Mouse (Mus musculus): Measurements from ENCODE around the gene Cluh. TPM values are rescaled to one million over a fixed set of nuclear protein-coding genes. Genes with fewer than 3 reads are reported as not detected.

Cluh gene
- polyA plus RNA-seq, 1 experiment from 2014 or later: 18.9 TPM

DNA sequence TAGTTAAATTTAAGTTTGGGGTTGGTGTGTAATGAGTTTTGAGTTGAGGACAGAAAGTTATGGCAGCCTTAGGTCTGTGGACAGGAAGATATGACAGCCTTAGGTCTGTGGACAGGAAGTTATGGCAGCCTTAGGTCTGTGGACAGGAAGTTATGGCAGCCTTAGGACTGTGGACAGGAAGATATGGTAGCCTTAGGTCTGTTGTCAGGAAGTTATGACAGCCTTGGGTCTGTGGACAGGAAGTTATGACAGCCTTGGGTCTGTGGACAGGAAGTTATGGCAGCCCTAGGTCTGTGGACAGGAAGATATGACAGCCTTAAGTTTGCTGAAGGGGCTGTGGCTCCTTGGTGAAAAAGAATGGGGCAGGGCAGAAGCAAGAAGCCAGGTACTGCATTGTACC lies 24.0 kb upstream of the Cluh start:
- no peak overlapping the region for H3K27ac ChIP-seq (replicated peaks)
- H3K27me3 ChIP-seq (replicated peaks): peaks cover 8% of the 10 kb centered on the region; the same call in 1 of the 2 replicates
- 0 out of 2 replicates have a peak, but pooled peaks cover 13% of the 10 kb centered on the region for H3K36me3 ChIP-seq
- H3K9ac ChIP-seq (replicated peaks): no peak overlapping the region
- H3K4me2 ChIP-seq: no peak overlapping the region
- no peaks in the 10 kb centered on the region for H3K9me3 ChIP-seq (replicated peaks)
- H3K4me1 ChIP-seq: peaks cover 5% of the 10 kb centered on the region
- H3K4me3 ChIP-seq (replicated peaks): no peak overlapping the region
- ATAC-seq (ENCODE audit: low FRiP score): no peak

GRCm38 (mm10) chr11:74627481-74627880 lies 21.8 kb upstream of the Cluh start:
- no peaks in the 10 kb centered on the region for H3K9me3 ChIP-seq (replicated peaks)
- no peak for ATAC-seq (ENCODE audit: low FRiP score)
- 84% methylated on average over 3 of the region's 3 CpGs for WGBS
- no peak overlapping the region for H3K4me3 ChIP-seq (replicated peaks)
- no peak overlapping the region for H3K9ac ChIP-seq (replicated peaks)
- no peak overlapping the region for H3K4me2 ChIP-seq
- H3K27me3 ChIP-seq (replicated peaks): no peaks in the 10 kb centered on the region
- H3K36me3 ChIP-seq: 0 out of 2 replicates have a peak, but pooled peaks cover 15% of the 10 kb centered on the region
- no peaks in the 10 kb centered on the region for H3K4me1 ChIP-seq
- H3K27ac ChIP-seq (replicated peaks): no peak overlapping the region

GRCm38 (mm10) chr11:74631880-74632789 lies 17.2 kb upstream of the Cluh start:
- ATAC-seq (ENCODE audit: low FRiP score): no peak
- no peak overlapping the region for H3K9ac ChIP-seq (replicated peaks)
- H3K4me1 ChIP-seq: peaks cover 2% of the 10 kb centered on the region
- no peaks in the 10 kb centered on the region for H3K27me3 ChIP-seq (replicated peaks)
- no peak overlapping the region for H3K4me2 ChIP-seq
- 78% methylated on average over 7 of the region's 7 CpGs for WGBS
- 0 out of 2 replicates have a peak, but pooled peaks cover 10% of the 10 kb centered on the region for H3K36me3 ChIP-seq
- no peak overlapping the region for H3K27ac ChIP-seq (replicated peaks)
- H3K4me3 ChIP-seq (replicated peaks): no peak overlapping the region
- H3K9me3 ChIP-seq (replicated peaks): no peaks in the 10 kb centered on the region

- Histone ChIP-seq H3K4me2 (no peak overlapping the region), H3K4me1 (peaks cover 23% of the 10 kb centered on the region), H3K27me3 (replicated peaks) (no peaks in the 10 kb centered on the region), H3K27ac (replicated peaks) (no peak overlapping the region), H3K9me3 (replicated peaks) (no peaks in the 10 kb centered on the region), H3K4me3 (replicated peaks) (no peak overlapping the region), H3K36me3 (0 out of 2 replicates have a peak, but pooled peaks cover 6% of the 10 kb centered on the region), H3K9ac (replicated peaks) (no peak overlapping the region)
- 62% methylated on average over 5 of the region's 5 CpGs for WGBS
- no peak for ATAC-seq (ENCODE audit: low FRiP score)
Measured at GRCm38 (mm10) chr11:74634490-74635275, 14.6 kb upstream of the Cluh start.

- Histone ChIP-seq H3K4me3 (replicated peaks) (peak overlapping the region; percentile 62), H3K27me3 (replicated peaks) (0 out of 2 replicates have a peak, but pooled peaks cover 3% of the 10 kb centered on the region), H3K27ac (replicated peaks) (peak overlapping the region; percentile 94), H3K4me2 (peak overlapping the region; percentile 88), H3K9ac (replicated peaks) (peak overlapping the region; percentile 78), H3K9me3 (replicated peaks) (no peaks in the 10 kb centered on the region), H3K4me1 (peaks cover 26% of the 10 kb centered on the region), H3K36me3 (no peaks in the 10 kb centered on the region)
- ATAC-seq (ENCODE audit: low FRiP score): 0 out of 2 replicates have a peak, but pooled peaks have one; percentile 33
- WGBS: 15% methylated on average over 8 of the region's 8 CpGs
Measured at GRCm38 (mm10) chr11:74637486-74637885, 11.8 kb upstream of the Cluh start.

DNA sequence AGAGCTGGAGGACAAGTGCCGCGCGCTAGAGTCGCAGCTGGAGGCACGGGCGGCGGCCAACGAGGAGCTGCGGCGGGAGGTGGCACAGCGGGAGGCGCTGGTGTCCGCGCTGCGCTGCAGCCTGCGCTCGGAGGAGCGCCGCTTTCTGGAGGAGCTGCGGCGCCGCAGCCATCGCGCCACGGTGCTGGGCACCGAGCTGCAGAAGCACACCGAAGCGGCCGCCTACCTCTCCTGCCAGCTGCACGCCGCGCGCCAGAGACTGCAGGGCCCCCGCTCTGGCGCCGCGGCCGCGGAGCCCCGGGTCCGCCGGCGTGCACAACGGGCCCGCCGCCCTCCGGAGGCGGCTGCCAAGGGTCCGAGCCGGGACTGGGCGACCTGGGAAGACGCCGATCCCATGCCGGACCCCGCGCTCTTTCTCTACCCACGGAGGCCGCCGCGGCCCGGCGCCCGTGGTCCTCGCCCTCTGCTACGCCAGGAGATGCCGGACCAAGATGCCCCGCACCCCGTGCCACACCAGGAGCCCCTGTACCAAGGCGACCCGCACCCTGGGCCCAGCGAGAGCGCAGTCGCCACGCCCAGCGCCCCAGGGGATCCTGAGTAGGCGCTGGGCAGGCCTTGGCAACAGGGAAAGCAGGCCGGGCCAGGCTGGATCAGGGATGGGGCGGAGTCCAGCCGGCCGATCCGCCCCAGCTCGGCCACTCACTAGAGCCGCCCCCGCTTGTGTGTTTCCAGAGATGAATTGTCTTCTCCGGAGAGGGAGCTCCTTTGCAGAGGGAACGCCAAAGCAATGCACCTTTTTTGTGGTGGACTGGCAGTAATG lies 11.1 kb upstream of the Cluh start:
- Histone ChIP-seq H3K4me2 (peak overlapping the region; percentile 88), H3K4me1 (peaks cover 26% of the 10 kb centered on the region), H3K27me3 (replicated peaks) (0 out of 2 replicates have a peak, but pooled peaks cover 3% of the 10 kb centered on the region), H3K9me3 (replicated peaks) (no peaks in the 10 kb centered on the region), H3K27ac (replicated peaks) (peak overlapping the region; percentile 94), H3K9ac (replicated peaks) (peak overlapping the region; percentile 78), H3K36me3 (no peaks in the 10 kb centered on the region), H3K4me3 (replicated peaks) (peak overlapping the region; percentile 62)
- peak; percentile 89 for ATAC-seq (ENCODE audit: low FRiP score)
- under 1% methylated on average over 79 of the region's 86 CpGs for WGBS

DNA sequence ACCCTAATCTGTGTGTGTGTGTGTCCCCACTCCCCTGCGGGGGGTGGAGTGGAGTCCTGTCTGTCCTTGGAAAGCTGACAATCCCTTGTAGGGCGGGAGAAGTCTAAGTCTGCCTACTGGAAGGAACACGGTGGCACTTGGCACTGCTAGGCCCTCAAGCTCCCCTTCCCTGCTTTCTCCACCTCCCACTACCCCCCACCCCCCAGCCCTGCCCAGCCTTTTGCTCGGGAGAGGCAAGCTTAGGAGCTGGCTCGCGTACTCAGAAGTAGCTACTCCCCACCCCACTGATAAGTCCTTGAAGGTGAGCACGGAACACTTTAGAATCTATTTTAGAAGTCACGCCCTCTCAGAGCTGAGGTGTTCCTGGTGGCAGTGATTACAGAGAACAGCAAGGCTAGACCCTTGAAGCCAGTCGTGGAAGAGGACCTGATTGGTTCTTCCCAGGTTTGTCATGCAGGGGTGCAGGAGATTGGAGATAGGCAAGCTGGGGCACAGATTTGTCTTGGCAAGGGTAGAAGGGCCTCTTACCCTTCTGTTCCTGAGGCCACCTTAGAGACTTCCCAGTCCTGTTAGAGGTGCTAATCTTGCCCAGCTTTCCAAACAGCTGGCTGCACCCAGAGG lies 10.4 kb upstream of the Cluh start:
- Histone ChIP-seq H3K4me3 (replicated peaks) (peak overlapping the region; percentile 62), H3K9ac (replicated peaks) (peak overlapping the region; percentile 78), H3K9me3 (replicated peaks) (no peaks in the 10 kb centered on the region), H3K36me3 (no peaks in the 10 kb centered on the region), H3K4me2 (peak overlapping the region; percentile 88), H3K27me3 (replicated peaks) (0 out of 2 replicates have a peak, but pooled peaks cover 3% of the 10 kb centered on the region), H3K4me1 (peaks cover 26% of the 10 kb centered on the region), H3K27ac (replicated peaks) (peak overlapping the region; percentile 94)
- 11% methylated on average over 9 of the region's 9 CpGs for WGBS
- ATAC-seq (ENCODE audit: low FRiP score): peak; percentile 23

DNA sequence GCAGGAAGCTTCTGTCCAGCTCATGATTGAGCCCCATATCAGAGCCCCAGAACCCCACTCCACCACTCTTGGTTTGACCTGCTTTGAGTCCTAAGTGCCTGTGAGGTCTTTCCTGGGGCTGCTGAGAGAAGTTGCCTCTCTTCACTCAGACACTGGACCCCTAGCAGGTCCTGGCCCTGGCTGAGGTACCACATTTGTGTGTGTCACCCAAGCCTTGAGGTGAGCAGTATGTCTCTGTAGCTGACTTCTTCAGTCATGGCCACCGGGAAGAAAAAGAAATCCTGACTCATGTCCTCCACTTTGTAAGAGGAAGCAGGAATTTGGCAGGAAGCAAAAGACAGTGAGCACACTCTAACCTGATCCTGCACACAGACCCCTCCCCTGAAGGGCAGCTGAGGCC lies 9.7 kb upstream of the Cluh start:
- Histone ChIP-seq H3K27ac (replicated peaks) (no peak overlapping the region), H3K4me2 (no peak overlapping the region), H3K9ac (replicated peaks) (no peak overlapping the region), H3K4me3 (replicated peaks) (no peak overlapping the region), H3K36me3 (no peaks in the 10 kb centered on the region), H3K4me1 (peaks cover 26% of the 10 kb centered on the region), H3K27me3 (replicated peaks) (0 out of 2 replicates have a peak, but pooled peaks cover 3% of the 10 kb centered on the region), H3K9me3 (replicated peaks) (no peaks in the 10 kb centered on the region)
- 71% methylated on average over 1 of the region's 1 CpGs for WGBS
- ATAC-seq (ENCODE audit: low FRiP score): no peak

DNA sequence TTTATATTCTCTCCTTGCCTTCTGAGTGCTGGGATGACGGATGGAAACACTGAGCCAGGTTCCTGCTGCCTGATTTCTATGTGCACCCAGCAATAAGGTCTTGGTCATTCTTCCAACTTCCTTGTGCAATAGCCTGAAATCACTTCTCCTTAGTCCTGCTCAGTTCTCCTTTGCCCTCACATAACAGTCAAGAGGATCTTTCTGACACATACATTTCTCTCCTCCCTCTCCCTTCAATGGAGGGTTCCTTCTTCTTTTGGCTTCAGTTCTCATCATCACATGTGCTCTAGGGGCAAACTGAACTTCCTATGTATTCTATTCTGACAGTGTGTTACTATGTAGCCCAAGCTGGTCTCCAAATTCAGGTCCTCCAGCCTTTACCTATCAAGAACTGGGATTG lies 1.3 kb upstream of the Cluh start:
- Histone ChIP-seq H3K27ac (replicated peaks) (peak overlapping the region; percentile 82), H3K4me2 (no peak overlapping the region), H3K9me3 (replicated peaks) (no peaks in the 10 kb centered on the region), H3K4me3 (replicated peaks) (no peak overlapping the region), H3K9ac (replicated peaks) (no peak overlapping the region), H3K4me1 (peaks cover 41% of the 10 kb centered on the region), H3K27me3 (replicated peaks) (no peaks in the 10 kb centered on the region), H3K36me3 (no peaks in the 10 kb centered on the region)
- ATAC-seq (ENCODE audit: low FRiP score): no peak
- 96% methylated on average over 1 of the region's 1 CpGs for WGBS

GRCm38 (mm10) chr11:74648676-74649075 lies 619 bp upstream of the Cluh start:
- Histone ChIP-seq H3K27ac (replicated peaks) (peak overlapping the region; percentile 82), H3K27me3 (replicated peaks) (no peaks in the 10 kb centered on the region), H3K9me3 (replicated peaks) (no peaks in the 10 kb centered on the region), H3K4me1 (peaks cover 48% of the 10 kb centered on the region), H3K4me2 (peak overlapping the region; percentile 90), H3K9ac (replicated peaks) (peak overlapping the region; percentile 83), H3K36me3 (no peaks in the 10 kb centered on the region), H3K4me3 (replicated peaks) (peak overlapping the region; percentile 92)
- no peak; the same call in 1 of the 2 replicates for ATAC-seq (ENCODE audit: low FRiP score)
- WGBS: 0% methylated on average over 1 of the region's 1 CpGs
